Mouse (Mus musculus): ENCODE results near the gene Jph2.

The Jph2 gene

GRCm38 (mm10) chr2:163397905-163398304 is at the start of gene Jph2:
Jph2 (minus strand) TSS chr2:163397993.
- no peak for DNase-seq

- DNase-seq = no peak
Observed at GRCm38 (mm10) chr2:163447375-163447774, 49.6 kb upstream of the Jph2 start.

GRCm38 (mm10) chr2:163444017-163444416 is 46.2 kb upstream of the Jph2 start:
- DNase-seq = no peak

- no peak for DNase-seq
Observed at GRCm38 (mm10) chr2:163443543-163443942, 45.8 kb upstream of the Jph2 start.

- DNase-seq = no peak
Observed at GRCm38 (mm10) chr2:163439488-163439887, 41.7 kb upstream of the Jph2 start.

GRCm38 (mm10) chr2:163438619-163439451 is 41.0 kb upstream of the Jph2 start:
- peak; percentile 3 for DNase-seq

- DNase-seq = no peak
Observed at GRCm38 (mm10) chr2:163438246-163438618, 40.4 kb upstream of the Jph2 start, which contains the start of gene Gdap1l1. Gdap1l1 (plus strand) TSS chr2:163438476.

- DNase-seq = no peak
Observed at GRCm38 (mm10) chr2:163437800-163438199, 40.0 kb upstream of the Jph2 start.

- no peak for DNase-seq
Observed at GRCm38 (mm10) chr2:163433971-163434370, 36.2 kb upstream of the Jph2 start.

GRCm38 (mm10) chr2:163431289-163431688 is 33.5 kb upstream of the Jph2 start:
- DNase-seq = no peak

GRCm38 (mm10) chr2:163428346-163429011 is 30.7 kb upstream of the Jph2 start:
- no peak for DNase-seq

GRCm38 (mm10) chr2:163424597-163424996 is 26.8 kb upstream of the Jph2 start, which contains the start of gene Oser1:
Oser1 (minus strand) TSS chr2:163424697.
- DNase-seq = no peak

GRCm38 (mm10) chr2:163422895-163423660 is 25.3 kb upstream of the Jph2 start:
- no peak for DNase-seq

- no peak for DNase-seq
Observed at GRCm38 (mm10) chr2:163420366-163420886, 22.6 kb upstream of the Jph2 start.

- peak; percentile 99 for DNase-seq
Observed at GRCm38 (mm10) chr2:163419346-163420045, 21.7 kb upstream of the Jph2 start.

GRCm38 (mm10) chr2:163418841-163419345 is 21.1 kb upstream of the Jph2 start:
- DNase-seq = no peak

- DNase-seq = no peak
Observed at GRCm38 (mm10) chr2:163417830-163418229, 20.0 kb upstream of the Jph2 start.

- DNase-seq = no peak
Observed at GRCm38 (mm10) chr2:163417026-163417425, 19.2 kb upstream of the Jph2 start.

- DNase-seq = no peak
Observed at GRCm38 (mm10) chr2:163412846-163413590, 15.2 kb upstream of the Jph2 start.

GRCm38 (mm10) chr2:163412419-163412818 is 14.6 kb upstream of the Jph2 start:
- no peak for DNase-seq

GRCm38 (mm10) chr2:163411840-163412239 is 14.0 kb upstream of the Jph2 start:
- no peak for DNase-seq
